Mouse (Mus musculus): ENCODE measurements around the gene Gm10642.

DNA sequence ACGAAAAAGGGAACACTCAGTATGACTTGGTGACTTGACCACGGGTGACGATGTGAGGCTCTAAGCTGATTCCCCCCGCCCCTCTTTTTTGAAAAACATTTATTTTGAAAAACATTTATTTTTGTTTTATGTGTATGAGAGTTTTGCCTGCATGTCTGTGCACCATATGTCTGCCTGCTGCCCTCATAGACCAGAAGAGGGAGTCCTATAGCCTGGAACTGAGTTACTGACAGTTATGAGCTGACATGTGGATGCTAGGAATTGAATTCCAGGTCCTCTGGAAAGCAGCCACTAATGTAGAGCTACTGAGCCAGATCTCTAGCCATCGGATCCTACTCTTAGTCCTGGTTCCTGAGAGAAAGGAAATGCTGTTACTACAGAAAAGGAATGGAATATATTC, 19.9 kb downstream of the Gm10642 start:
- TF ChIP-seq CHD2 (IDR thresholded peaks at IDR 0.05; ENCODE audit: low read depth, low read length) (no peak), MAFK (IDR thresholded peaks at IDR 0.05; ENCODE audit: insufficient read depth, low read depth, low read length) (no peak), ZC3H11A (IDR thresholded peaks at IDR 0.05; ENCODE audit: borderline replicate concordance, low read depth, low read length) (no peak), ZNF384 (IDR thresholded peaks at IDR 0.05; ENCODE audit: low read depth, low read length) (no peak), HCFC1 (IDR thresholded peaks at IDR 0.05; ENCODE audit: borderline replicate concordance, insufficient read depth, low read length) (no peak)
